Mouse (Mus musculus) left cerebral cortex, adult 2 months (tissue): ENCODE measurements around the gene Pex11b. TPM values are rescaled to one million over a fixed set of nuclear protein-coding genes. Genes with fewer than 3 reads are reported as not detected.

Experiments
- DNase-seq, 2 experiments: peaks; one replicate each; pipeline ENCODE4 v3.0.0; 2021 to 2022; ENCODE audit warnings: low spot score in 2 of 2, mixed read lengths in 1 of 2; ENCODE audit errors: extremely low spot score in 1 of 2
- H3K27ac ChIP-seq: fragments of 200-600 bp; 2 replicates; pipeline ENCODE4 v1.8.1; 2022
- H3K4me3 ChIP-seq: fragments of 200-600 bp; 2 replicates; pipeline ENCODE4 v1.8.1; 2022
- CTCF ChIP-seq: fragments of 200-600 bp; IDR thresholded peaks from 2 replicates; pipeline ENCODE4 v1.8.1; 2022; ENCODE audit warnings: antibody characterized with exemption, mild to moderate bottlenecking, moderate library complexity
- intact Hi-C: fragments of 180-260 bp; cut with DNase I; formaldehyde crosslinking; loops from one replicate; pipeline ENCODE4 v1.15.1; 2025
- long read RNA-seq, 2 experiments: library from polyadenylated mRNA; stranded (forward); transcript quantifications; one replicate each; pipeline ENCODE4 v2.0.0; 2021; ENCODE audit warnings: borderline mapping rate in 2 of 2
- total RNA-seq, 2 experiments: library from RNA; stranded (reverse); gene quantifications; 2 replicates each; pipeline ENCODE4 v1.2.3; 2021

The Pex11b gene
- 10 to 100 TPM; 53.0 to 56.3 TPM for total RNA-seq
- long read RNA-seq, experiment 1, transcript Pex11b-202 (4 exons, 2,424 nt), result major isoform, 47 of 64 reads
- long read RNA-seq, experiment 1, transcript Pex11b-206 (4 exons, 1,017 nt), result minor isoform, 7 of 64 reads
- long read RNA-seq, experiment 1, partial matches to known transcripts, result 6 of 64 reads
- long read RNA-seq, experiment 1, other reads (novel, unspliced or antisense), result 0 of 64 reads
- long read RNA-seq, experiment 2, transcript Pex11b-206 (4 exons, 1,017 nt), result minor isoform, 8 of 38 reads
- long read RNA-seq, experiment 2, transcript Pex11b-202 (4 exons, 2,424 nt), result major isoform, 22 of 38 reads
- long read RNA-seq, experiment 2, partial matches to known transcripts, result 4 of 38 reads
- long read RNA-seq, experiment 2, other reads (novel, unspliced or antisense), result 1 of 38 reads

GRCm38 (mm10) chr3:96634928-96635879 is at the start of gene Pex11b, which contains the start of gene Gm42957:
Pex11b (plus strand) TSS chr3:96635376.
Gm42957 (plus strand) TSS chr3:96635474.
- intact Hi-C loops, result no loop called here
- peak within 1 kb of the TSS; percentile 87 for H3K4me3 ChIP-seq
- peak; percentile 36 for TF ChIP-seq CTCF
- H3K27ac ChIP-seq, result peak within 1 kb of the TSS; percentile 84
- DNase-seq, result peak; percentile 89 to 92

GRCm38 (mm10) chr3:96590657-96591056 is 44.5 kb upstream of the Pex11b start:
- Histone ChIP-seq H3K27ac (no peak overlapping the region), H3K4me3 (no peak overlapping the region)
- intact Hi-C loops, result loop anchor here (5.0 kb wide), 1 partner anchor 88 kb away; no protein-coding TSS in a partner anchor
- no peak for TF ChIP-seq CTCF
- DNase-seq, result no peak

DNA sequence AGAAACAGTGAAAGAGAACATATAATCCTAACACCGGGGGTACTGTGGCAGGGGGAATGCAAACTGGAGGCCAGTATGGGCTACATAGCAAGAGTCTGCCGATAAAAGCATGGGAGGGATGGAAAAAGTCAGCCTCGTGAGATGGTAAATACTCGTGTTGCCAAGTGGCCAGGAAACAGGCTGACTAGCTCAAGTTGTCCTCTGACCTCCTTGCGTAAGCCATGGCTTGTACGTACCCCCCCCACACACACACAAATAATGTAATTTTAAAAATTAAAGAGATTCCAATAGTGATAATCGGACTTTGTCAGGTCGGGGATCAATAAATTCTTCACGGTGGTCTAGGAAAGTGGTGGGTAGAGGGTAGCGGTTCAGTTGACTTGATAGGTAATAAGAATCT is 41.8 kb upstream of the Pex11b start:
- no peak for TF ChIP-seq CTCF
- Histone ChIP-seq H3K4me3 (peak overlapping the region; percentile 73), H3K27ac (peak overlapping the region; percentile 98)
- intact Hi-C loops, result loop anchor here (1.0 to 5.0 kb wide), 2 partner anchors 13 to 91 kb away; no protein-coding TSS in a partner anchor
- no peak for DNase-seq

DNA sequence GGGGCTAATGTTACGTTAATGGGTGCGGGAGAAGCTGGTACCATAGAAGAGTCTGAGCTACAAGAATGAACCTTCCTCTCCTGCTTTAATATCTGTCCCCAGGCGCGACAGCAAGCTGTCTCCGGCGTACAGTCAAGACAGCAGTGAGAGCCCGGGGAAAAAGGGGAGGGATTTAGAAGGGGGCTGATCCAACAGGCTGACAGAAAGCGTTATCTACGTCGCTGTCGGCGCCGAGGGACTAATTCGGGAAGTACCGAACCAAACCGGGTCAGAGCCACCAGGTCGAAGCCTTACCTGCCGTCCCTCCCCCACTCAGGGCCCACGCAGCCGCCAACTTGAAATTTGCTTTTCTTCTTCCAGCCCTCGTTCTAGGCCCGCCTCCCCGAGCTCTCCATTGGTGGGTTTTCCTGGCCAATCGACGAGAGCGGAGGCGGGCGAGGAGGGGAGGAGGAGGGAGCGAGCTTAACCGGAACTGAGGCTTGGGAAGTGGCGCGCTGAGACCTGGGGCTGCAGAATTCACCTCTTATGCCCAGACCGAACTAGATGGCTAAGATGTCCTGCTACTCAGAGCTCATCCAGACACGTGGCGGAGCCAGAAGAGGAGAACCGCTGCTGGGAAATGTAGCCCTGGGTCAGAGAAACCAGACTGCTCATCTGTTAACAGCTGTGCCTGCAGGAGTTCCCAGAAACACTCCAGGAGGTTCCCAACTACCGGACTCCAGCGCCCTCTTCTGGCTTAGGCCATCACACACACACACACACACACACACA is 41.2 kb upstream of the Pex11b start, which contains the start of gene Polr3gl:
Gene Polr3gl, minus strand, starts transcription at position 392 of the 771 bp plus-strand sequence.
- Histone ChIP-seq H3K4me3 (peak within 1 kb of the TSS; percentile 73), H3K27ac (peak within 1 kb of the TSS; percentile 98)
- intact Hi-C loops, result loop anchor here (1.0 to 5.0 kb wide), 2 partner anchors 14 to 92 kb away; no protein-coding TSS in a partner anchor
- TF ChIP-seq CTCF, result no peak; the same call in 1 of the 2 replicates
- DNase-seq, result peak; percentile 93

DNA sequence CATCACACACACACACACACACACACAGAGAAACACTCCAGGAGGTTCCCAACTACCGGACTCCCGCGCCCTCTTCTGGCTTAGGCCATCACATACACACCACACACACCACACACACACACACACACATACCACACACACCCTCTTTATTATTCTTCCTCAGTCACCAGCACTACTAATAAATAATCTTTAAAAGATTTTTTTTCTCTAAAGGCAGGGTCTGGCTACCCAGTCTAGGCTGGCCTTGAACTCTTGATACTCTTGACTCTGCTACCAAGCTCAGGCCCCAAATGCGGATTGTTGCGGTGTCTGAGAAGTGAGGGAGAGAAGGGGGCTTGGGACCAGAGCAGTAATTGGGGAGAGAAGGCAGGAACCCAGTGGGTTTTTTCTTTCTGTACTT is 40.3 kb upstream of the Pex11b start:
- peak overlapping the region; percentile 96 for H3K27ac ChIP-seq
- intact Hi-C loops, result loop anchor here (5.0 kb wide), 2 partner anchors 93 to 318 kb away; no protein-coding TSS in a partner anchor
- no peak for DNase-seq
- TF ChIP-seq CTCF, result no peak
- H3K4me3 ChIP-seq, result no peak overlapping the region

GRCm38 (mm10) chr3:96595661-96596060 is 39.5 kb upstream of the Pex11b start:
- intact Hi-C loops, result loop anchor here (5.0 kb wide), 1 partner anchor 318 kb away; no protein-coding TSS in a partner anchor
- Histone ChIP-seq H3K4me3 (peak overlapping the region; percentile 77), H3K27ac (peak overlapping the region; percentile 96)
- no peak for TF ChIP-seq CTCF
- DNase-seq, result peak in 1 of 2 experiments; percentile 47

DNA sequence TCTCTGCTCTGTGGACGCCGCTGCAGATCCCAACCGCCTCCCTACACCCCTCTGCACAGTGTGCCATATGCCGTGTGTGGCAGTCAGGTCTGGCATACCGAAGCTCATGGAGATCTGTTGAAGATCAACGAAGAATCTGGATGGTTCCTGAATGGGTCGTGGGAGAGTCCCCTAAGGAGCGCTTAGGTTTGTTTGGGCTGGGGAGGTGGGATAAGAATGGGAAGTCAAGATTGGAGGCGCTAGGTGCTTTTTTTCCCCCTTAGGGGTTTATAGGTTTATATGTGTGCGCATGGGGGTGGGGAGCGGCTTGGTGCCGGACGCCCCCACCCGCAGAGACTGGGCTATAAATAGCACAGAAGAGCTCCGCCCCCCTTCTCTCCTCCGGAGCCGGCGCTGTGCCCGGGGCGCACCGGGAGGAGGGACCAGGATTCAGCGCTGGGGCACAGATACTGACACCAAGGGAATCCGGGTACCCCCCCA is 38.9 kb upstream of the Pex11b start, which contains the start of gene Ankrd34a:
Gene Ankrd34a, plus strand, starts transcription at position 409 of the 480 bp plus-strand sequence.
- H3K27ac ChIP-seq, result peak within 1 kb of the TSS; percentile 96
- DNase-seq, result peak; percentile 81 to 84
- intact Hi-C loops, result loop anchor here (5.0 kb wide), 1 partner anchor 319 kb away; no protein-coding TSS in a partner anchor
- H3K4me3 ChIP-seq, result peak within 1 kb of the TSS; percentile 77
- TF ChIP-seq CTCF, result no peak

DNA sequence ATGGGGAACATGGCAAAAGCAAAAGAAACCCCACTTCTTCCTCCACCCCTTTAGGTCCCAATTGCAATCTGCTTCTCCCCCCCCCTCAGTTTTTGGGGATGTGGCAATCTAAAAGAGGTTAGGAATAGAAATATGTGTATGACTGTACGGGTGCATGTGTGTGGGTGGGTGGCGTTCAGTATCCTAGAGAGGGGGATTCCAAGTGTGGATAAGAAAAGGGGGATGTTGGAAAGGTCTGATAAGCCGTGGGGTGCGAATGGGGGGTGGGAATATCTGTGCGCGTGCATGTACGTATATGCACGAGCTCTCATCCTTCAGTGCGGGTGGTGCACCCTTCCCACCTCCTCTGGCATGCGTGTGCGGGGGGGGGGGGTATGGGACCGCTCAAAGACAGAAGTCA is 38.3 kb upstream of the Pex11b start:
- peak in 1 of 2 experiments; percentile 57 for DNase-seq
- Histone ChIP-seq H3K4me3 (peak overlapping the region; percentile 77), H3K27ac (peak overlapping the region; percentile 96)
- no peak for TF ChIP-seq CTCF
- intact Hi-C loops, result loop anchor here (5.0 kb wide), 1 partner anchor 320 kb away; no protein-coding TSS in a partner anchor

DNA sequence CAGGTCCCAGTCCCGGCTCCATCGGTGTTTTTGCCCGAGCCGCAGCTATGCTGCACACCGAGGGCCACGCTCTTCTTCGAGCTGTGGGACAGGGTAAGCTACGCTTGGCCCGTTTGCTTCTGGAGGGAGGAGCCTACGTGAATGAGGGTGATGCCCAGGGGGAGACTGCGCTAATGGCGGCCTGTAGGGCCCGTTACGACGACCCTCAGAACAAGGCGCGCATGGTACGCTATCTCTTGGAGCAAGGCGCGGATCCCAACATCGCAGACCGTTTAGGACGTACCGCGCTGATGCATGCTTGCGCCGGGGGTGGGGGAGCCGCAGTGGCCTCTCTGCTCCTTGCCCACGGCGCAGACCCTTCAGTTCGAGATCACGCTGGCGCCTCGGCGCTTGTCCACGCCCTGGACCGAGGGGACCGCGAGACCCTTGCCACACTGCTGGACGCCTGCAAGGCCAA is 37.7 kb upstream of the Pex11b start:
- intact Hi-C loops, result loop anchor here (5.0 kb wide), 1 partner anchor 320 kb away; no protein-coding TSS in a partner anchor
- Histone ChIP-seq H3K27ac (peak overlapping the region; percentile 96), H3K4me3 (peak overlapping the region; percentile 77)
- DNase-seq, result peak in 1 of 2 experiments; percentile 39
- TF ChIP-seq CTCF, result no peak
